Mouse (Mus musculus) bone marrow, adult 2 months (tissue): ENCODE measurements around the gene Dynlt1c. TPM values are rescaled to one million over a fixed set of nuclear protein-coding genes. Genes with fewer than 3 reads are reported as not detected.
"Not testable (repeated sequence)": the region's sequence is repeated elsewhere in the genome, so short reads cannot be mapped to it uniquely, and the experiment has no call there.

Source experiments
- H3K27ac ChIP-seq: fragments of 200-500 bp; 2 replicates; pipeline ENCODE4 v1.5.1; 2012; ENCODE audit warnings: low read depth, mild to moderate bottlenecking, control low read depth, inconsistent platforms, low read length; ENCODE audit not compliant: control insufficient read depth, poor library complexity, insufficient read depth
- H3K4me1 ChIP-seq: fragments of 200-500 bp; 2 replicates; pipeline ENCODE4 v1.6.1; 2011; ENCODE audit warnings: low read length; ENCODE audit not compliant: control insufficient read depth, insufficient read depth
- H3K4me3 ChIP-seq: fragments of 200-500 bp; replicated peaks from 2 replicates; pipeline ENCODE3; 2011; ENCODE audit warnings: mild to moderate bottlenecking, low read depth, low read length, control low read depth; ENCODE audit not compliant: control insufficient read depth
- POLR2A ChIP-seq: fragments of 200-500 bp; IDR thresholded peaks from 2 replicates; pipeline ENCODE4 v1.6.1; 2011; ENCODE audit warnings: low read depth, mild to moderate bottlenecking, control low read depth, low read length, borderline replicate concordance; ENCODE audit not compliant: control insufficient read depth
- WGBS: fragments of 180-500 bp; shearing (Covaris S2); methylation state at CpG from one replicate; pipeline ENCODE4 v1.1.7; 2018; 5-methylcytosine and 5-hydroxymethylcytosine counted together
- polyA plus RNA-seq: library from polyadenylated mRNA; stranded (reverse); fragments of >200 nt; gene quantifications from 2 replicates; pipeline ENCODE4 v1.2.4, GENCODE M21; 2011; ENCODE audit warnings: low replicate concordance; ENCODE audit not compliant: missing spikeins, insufficient read depth, insufficient read length

Dynlt1c gene
- 15.3 and 17.8 TPM in 2 replicates for polyA plus RNA-seq

DNA sequence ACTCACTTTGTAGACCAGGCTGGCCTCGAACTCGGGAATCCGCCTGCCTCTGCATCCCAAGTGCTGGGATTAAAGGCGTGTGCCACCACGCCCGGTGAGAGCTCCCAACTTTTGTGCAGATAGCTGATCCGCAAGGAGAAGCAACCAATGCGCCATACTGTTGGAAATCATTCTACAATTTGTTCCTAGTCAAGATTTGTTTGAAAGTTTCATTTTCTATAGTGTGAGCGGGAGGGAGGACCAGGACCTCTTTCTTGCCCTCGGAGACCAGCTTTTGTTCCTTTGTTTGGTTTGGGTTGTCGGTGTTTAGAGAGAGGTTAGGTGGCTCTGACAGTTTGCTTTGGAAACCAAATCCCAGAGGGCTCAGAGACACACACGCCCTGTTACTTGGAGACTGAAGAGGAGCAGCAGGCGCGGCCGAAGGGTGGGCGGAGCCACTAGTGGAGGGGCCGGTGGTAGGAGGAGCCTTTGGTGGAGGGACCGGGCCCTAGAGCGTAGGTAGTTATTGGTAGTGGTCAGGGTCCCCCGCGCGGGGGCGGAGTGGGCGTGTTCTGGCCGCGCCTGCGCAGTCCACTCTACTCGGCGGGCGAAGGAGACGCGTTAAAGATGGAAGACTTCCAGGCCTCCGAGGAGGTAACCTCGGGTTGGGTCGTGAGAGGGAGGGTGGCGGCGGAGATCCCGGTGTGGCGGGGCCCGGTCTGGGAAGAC, at the start of gene Dynlt1c:
Gene Dynlt1c, plus strand, starts transcription at position 468 of the 708 bp plus-strand sequence.
- Histone ChIP-seq H3K27ac (peak within 1 kb of the TSS; percentile 80; the same call in 1 of the 2 replicates), H3K4me3 (peak within 1 kb of the TSS; percentile 45)
- TF ChIP-seq POLR2A: peak; percentile 27; the same call in 1 of the 2 replicates
- 8% methylated on average over 27 of the region's 40 CpGs for WGBS
- H3K4me1 ChIP-seq: not testable (repeated sequence)

DNA sequence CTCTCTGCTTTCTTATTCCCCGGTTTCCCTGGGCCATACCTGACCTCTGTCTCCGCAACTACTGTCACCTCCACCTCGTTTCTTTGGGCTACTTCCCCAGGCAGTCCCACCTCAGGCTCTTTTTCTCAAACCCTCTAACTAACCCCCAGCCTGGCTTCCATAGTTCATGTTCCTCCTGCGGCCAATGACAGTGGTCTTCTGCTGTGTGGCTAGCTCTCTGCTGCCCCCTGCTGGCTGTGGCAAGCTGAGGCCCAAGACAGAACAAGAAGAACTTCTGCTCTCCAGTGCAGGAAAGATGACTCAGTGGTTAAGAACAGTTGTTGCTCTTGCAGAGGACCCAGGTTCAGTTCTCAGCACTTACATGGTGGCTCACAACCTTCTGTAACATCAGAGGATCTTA, 47.7 kb upstream of the Dynlt1c start:
- WGBS: no CpG with 5 or more reads among the region's 4 CpGs
- not testable (repeated sequence) for H3K4me3 ChIP-seq, H3K27ac ChIP-seq, H3K4me1 ChIP-seq

DNA sequence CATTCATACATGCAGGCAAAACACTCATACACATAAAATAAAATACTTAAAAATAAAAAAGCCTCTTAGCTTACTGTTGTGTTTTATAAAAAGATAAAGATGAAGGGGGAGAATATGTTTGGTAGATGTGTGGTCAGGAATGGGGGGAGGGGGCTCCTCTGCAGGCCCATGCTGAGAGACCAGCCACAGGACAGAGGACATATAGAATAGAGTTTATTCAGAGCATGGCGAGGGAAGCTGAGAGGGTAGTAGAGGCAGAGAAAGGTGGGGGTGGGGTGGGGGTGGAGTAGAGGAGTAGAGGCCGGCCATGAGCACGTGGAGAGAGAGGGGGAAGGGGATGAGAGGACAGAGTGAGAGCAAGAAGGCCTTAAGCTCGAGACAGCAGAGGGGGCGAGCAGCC, 47.2 kb upstream of the Dynlt1c start:
- H3K4me3 ChIP-seq: not testable (repeated sequence)
- no CpG with 5 or more reads among the region's 5 CpGs for WGBS

DNA sequence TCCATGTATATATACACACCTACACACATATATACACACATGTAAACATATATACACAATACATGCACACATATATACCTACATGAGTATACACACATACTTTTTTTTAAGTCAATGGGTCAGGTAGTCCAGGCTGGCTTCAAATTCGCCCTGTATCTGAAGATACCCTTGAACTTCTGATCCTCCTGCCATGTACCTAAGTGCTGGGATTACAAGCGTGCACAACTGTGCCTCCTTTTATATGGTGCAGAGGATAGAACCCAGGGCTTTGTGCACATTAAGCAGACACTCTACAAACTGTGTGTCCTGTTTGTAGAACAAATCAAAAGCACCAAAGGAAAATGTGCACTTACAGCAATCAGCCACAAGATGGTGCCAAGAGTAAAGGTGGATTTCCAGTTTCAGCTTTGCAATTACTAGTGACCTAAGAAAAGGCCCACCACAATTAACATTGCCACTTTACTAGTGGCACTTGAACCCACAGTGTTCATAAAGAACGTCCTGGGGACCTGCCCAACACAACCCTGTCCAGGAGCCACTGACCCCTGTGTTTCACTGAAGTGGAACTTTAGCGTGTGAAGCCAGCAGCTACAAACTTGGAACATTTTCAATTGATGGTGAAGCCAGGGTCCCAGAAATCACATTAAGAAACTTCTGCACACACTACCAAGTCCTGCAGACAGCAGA, 41.9 kb upstream of the Dynlt1c start:
- WGBS: no CpG with 5 or more reads among the region's 4 CpGs
- not testable (repeated sequence) for H3K4me3 ChIP-seq, H3K4me1 ChIP-seq, H3K27ac ChIP-seq

More for the DNA sequence above, 47.2 kb upstream of the Dynlt1c start:
- H3K27ac ChIP-seq, H3K4me1 ChIP-seq: not testable (repeated sequence)

DNA sequence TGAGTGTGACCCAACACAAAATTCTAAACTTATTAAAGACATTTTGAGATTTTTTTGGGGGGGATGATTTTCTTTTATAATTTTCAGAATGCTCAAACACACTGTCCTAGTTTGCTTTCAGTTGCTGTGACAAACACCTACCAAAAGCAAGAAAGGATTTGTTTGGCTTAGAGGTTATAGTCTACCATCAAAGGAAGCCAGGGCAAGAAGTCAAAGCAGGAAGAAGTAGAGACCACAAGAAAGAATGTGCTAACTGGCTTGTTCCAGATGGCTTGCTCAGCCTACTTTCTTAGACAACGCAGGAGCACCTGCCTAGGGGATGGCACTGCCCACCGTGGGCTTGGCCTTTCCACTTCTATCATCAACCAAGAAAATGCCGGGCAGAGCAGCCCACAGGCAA, 36.6 kb upstream of the Dynlt1c start:
- WGBS: 60% methylated on average over 3 of the region's 3 CpGs
- H3K4me3 ChIP-seq, H3K27ac ChIP-seq, H3K4me1 ChIP-seq: not testable (repeated sequence)

DNA sequence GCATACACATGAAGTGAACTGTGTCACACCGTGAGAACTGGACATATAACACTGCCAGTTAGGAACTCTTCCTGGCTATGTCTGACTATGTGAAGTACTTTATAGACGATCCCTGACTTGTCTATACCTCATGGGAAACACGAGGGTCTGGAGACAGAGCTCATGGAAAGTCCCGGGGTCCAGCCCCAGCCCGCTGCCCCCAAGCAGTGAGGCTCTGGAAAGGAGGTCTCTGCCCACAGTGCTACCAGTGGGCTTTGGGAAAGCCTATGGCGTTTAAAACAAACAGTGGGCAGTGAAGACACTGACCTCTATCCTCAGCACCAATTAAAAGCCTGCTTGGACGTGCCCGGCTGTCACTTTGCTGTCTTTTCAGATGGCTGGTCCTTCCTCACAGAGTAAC, 33.6 kb upstream of the Dynlt1c start:
- H3K27ac ChIP-seq, H3K4me3 ChIP-seq, H3K4me1 ChIP-seq: not testable (repeated sequence)
- WGBS: 69% methylated on average over 6 of the region's 8 CpGs

DNA sequence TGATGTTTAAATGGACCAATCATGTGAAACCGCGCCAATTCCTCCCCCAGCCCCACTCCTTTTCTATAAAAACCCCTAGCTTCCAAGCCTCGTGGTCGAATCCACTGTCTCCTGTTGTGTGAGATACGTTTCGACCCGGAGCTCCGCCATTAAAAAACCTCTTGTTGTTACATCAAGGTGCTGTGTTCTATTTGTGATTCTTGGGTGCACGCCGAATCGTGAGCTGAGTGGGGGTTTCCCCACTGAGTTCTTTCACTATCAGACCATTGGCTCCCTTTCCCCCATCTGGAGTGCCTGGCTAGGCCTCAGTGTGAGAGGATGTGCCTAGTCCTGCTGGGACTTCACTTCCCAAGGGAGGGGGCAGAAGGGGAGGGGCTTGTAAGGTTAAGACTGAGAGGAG, 30.2 kb upstream of the Dynlt1c start:
- H3K27ac ChIP-seq, H3K4me3 ChIP-seq, H3K4me1 ChIP-seq: not testable (repeated sequence)
- WGBS: 84% methylated on average over 11 of the region's 11 CpGs

DNA sequence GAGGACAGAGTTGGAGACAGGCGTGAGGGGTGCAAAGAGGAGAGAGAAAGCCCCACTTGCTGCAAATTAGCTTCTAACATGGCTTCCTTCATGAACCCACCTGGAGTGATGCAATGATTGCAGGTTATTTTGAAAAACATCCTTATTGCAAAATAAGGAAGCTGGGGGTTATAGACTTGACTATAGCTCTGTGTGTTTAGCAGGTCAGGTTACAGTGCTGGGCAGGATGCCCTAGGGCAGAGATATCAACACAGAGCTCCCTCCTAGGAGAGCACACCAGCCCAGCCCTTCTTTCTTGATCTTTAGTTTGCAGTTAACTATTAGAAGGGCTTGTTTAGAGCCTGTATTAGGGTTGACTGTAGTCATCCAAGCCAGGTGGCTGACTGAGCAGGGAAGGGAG, 29.3 kb upstream of the Dynlt1c start:
- not testable (repeated sequence) for H3K4me3 ChIP-seq, H3K27ac ChIP-seq, H3K4me1 ChIP-seq
- WGBS: no CpG with 5 or more reads among the region's 1 CpGs

DNA sequence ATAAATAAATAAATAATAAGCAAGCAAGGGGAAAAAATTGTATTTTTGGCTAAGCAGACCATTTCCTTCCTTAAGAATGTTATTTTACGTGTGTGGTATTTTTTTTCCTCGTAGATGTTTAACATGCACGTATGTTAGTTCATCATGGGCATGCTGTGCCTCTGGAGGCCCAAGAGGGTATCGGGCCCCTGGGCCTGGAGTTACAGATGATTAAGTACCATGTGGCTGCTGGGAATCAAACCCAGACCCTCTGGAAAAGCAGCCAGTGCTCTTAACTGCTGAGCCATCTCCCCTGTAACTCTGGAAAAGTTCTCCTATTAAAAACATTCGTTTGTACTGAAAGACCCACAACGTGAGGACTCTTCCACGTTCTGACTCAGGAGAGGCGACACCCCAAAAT, 26.1 kb upstream of the Dynlt1c start:
- H3K4me3 ChIP-seq, H3K4me1 ChIP-seq, H3K27ac ChIP-seq: not testable (repeated sequence)
- WGBS: 84% methylated on average over 8 of the region's 8 CpGs

DNA sequence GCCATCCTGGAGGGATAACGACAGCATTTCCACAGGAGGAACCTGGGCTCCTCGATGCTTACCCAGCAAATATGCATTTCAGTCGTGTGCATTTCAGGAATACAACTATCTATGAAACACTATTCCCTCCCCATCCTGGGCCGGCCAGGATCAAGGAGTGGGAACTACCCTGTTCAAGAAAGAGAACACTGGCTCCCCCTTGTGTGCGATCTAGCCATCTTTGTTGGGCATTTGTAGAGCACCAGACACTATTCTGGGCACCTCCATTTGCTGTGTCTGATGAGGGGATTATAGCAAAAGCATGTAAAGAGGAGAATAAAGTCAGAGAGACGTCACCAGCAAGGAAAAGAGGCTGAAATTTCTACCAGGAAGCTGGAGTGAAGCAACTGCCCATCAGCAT, 12.8 kb upstream of the Dynlt1c start:
- not testable (repeated sequence) for H3K4me3 ChIP-seq, H3K4me1 ChIP-seq, H3K27ac ChIP-seq
- WGBS: no CpG with 5 or more reads among the region's 6 CpGs

DNA sequence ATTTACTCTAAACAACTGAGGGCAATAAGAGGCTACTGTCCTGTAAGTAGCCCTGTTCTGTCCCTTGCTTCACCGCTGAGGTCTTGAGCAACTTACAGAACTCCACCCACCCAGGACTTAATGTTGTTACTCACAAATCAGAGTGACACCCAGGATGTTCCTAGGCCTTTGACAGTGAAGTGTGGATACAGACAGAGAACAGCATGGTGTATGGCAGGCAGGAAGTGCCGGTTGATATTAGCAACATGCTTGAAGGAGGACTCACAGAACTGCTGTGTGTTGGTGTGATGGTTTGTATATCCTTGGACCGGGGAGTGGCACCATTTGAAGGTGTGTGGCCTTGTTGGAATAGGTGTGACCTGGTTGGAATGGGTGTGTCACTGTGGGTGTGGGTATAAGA, 9.4 kb upstream of the Dynlt1c start:
- H3K4me1 ChIP-seq, H3K27ac ChIP-seq, H3K4me3 ChIP-seq: not testable (repeated sequence)
- WGBS: 85% methylated on average over 2 of the region's 3 CpGs

DNA sequence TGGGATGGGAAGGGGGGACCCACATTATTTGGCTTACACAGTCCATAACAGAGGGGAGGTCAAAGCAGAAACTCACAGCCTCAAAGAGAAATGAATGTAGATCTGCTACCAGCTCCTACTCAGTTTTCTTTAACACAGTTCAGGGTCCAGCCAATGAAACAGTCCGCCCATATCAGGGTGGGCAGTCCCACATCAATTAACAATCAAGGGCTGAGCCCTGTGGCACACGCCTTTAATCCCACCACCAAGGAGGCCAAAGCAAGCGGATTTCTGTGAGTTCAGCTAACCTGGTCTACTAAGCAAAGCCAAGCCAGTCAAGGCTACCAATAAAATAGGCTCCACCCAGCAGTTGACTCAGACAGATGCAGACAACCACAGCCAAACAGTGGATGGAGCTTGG, 7.6 kb upstream of the Dynlt1c start:
- not testable (repeated sequence) for H3K4me1 ChIP-seq, H3K27ac ChIP-seq, H3K4me3 ChIP-seq
- WGBS: 86% methylated on average over 3 of the region's 3 CpGs

DNA sequence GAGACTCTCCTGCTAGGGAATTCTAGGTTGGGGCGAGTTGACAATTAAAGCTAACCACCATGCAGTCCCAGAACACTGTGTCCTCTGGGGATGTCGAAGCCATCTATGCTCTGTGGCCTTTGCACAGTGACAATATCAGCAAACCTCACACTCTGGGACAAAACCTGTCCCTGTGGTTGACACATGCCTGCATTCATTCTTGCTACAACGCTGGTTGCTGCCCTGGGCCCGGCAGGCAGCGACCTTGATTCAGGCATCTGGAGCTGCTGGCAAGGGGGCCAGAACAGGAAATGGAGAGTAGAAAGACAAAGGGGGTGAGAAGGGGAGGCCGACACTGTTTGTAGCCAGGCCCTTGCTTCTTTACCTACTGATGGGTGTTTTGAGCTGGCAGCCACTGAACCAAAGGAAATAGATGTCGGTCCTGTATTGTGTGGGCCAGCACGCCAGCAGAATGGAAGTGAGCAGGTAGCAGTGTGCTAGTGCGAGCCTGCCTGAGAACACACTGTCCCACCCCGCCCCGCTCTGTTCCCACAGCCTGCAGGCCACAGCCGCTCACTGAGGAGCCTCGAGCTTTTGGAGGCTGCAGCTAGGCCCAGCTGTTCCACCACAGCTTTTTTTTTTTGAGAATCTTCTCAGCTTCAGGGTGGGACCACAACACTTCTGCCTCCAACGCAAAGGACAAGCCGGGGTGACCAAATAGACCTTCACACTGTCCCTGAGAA, 5.5 kb upstream of the Dynlt1c start:
- not testable (repeated sequence) for H3K27ac ChIP-seq, H3K4me3 ChIP-seq, H3K4me1 ChIP-seq
- 60% methylated on average over 11 of the region's 15 CpGs for WGBS
